Mouse (Mus musculus) brain, embryonic 14.5 days (tissue): ENCODE data around the gene St6galnac5. TPM values are rescaled to one million over a fixed set of nuclear protein-coding genes. Genes with fewer than 3 reads are reported as not detected.
A peak's percentile ranks its signal among the peaks of the same experiment; 100 is the strongest.

Experiments
- DNase-seq: peaks from one replicate; pipeline ENCODE4 v3.0.0-alpha.2; 2011; ENCODE audit warnings: low read depth
- CTCF ChIP-seq: fragments of 200-500 bp; IDR thresholded peaks from 2 replicates; pipeline ENCODE4 v1.5.1; 2012; ENCODE audit warnings: inconsistent platforms, mild to moderate bottlenecking, moderate library complexity, borderline replicate concordance; ENCODE audit not compliant: insufficient read depth, insufficient read length; ENCODE audit errors: extremely low read depth
- POLR2A ChIP-seq: fragments of 200-500 bp; IDR thresholded peaks from 2 replicates; pipeline ENCODE4 v1.6.1; 2012; ENCODE audit warnings: mild to moderate bottlenecking, inconsistent platforms, borderline replicate concordance; ENCODE audit not compliant: poor library complexity, insufficient read depth, insufficient read length, severe bottlenecking; ENCODE audit errors: extremely low read depth
- polyA plus RNA-seq: library from polyadenylated mRNA; depleted of rRNA; stranded (reverse); fragments of >200 nt; gene quantifications from 2 replicates; pipeline ENCODE4 v1.2.3, GENCODE M21; 2012

St6galnac5 gene
- polyA plus RNA-seq, 1 experiment = 24.4 TPM

GRCm38 (mm10) chr3:152948556-152948955, 33.5 kb downstream of the St6galnac5 start:
- TF ChIP-seq POLR2A = no peak
- TF ChIP-seq CTCF = no peak
- DNase-seq = no peak

- no peak for TF ChIP-seq POLR2A
- no peak for TF ChIP-seq CTCF
- DNase-seq = peak; percentile 58
Observed at GRCm38 (mm10) chr3:152947031-152947640, 34.9 kb downstream of the St6galnac5 start.

GRCm38 (mm10) chr3:152944766-152945165, 37.3 kb downstream of the St6galnac5 start:
- peak; percentile 57 for DNase-seq
- TF ChIP-seq POLR2A (no peak), CTCF (no peak)

GRCm38 (mm10) chr3:152942985-152943384, 39.1 kb downstream of the St6galnac5 start:
- TF ChIP-seq POLR2A (no peak), CTCF (no peak)
- DNase-seq = no peak

GRCm38 (mm10) chr3:152941671-152942070, 40.4 kb downstream of the St6galnac5 start:
- DNase-seq = no peak

GRCm38 (mm10) chr3:152936313-152936712, 45.7 kb downstream of the St6galnac5 start:
- TF ChIP-seq CTCF = no peak
- TF ChIP-seq POLR2A = no peak

More at GRCm38 (mm10) chr3:152941671-152942070, 40.4 kb downstream of the St6galnac5 start:
- no peak for TF ChIP-seq POLR2A
- TF ChIP-seq CTCF = no peak

GRCm38 (mm10) chr3:152933737-152934136, 48.3 kb downstream of the St6galnac5 start:
- no peak for DNase-seq
- no peak for TF ChIP-seq CTCF
- TF ChIP-seq POLR2A = no peak

More at GRCm38 (mm10) chr3:152936313-152936712, 45.7 kb downstream of the St6galnac5 start:
- no peak for DNase-seq

- no peak for TF ChIP-seq CTCF
- TF ChIP-seq POLR2A = no peak
- DNase-seq = no peak
Observed at GRCm38 (mm10) chr3:152932544-152932943, 49.5 kb downstream of the St6galnac5 start.

GRCm38 (mm10) chr3:152932096-152932495, 50.0 kb downstream of the St6galnac5 start:
- TF ChIP-seq POLR2A (no peak), CTCF (no peak)
- DNase-seq = no peak

- DNase-seq = no peak
- no peak for TF ChIP-seq POLR2A
- no peak for TF ChIP-seq CTCF
Observed at GRCm38 (mm10) chr3:152931354-152931753, 50.7 kb downstream of the St6galnac5 start.

GRCm38 (mm10) chr3:152929788-152930281, 52.2 kb downstream of the St6galnac5 start:
- no peak for DNase-seq
- TF ChIP-seq CTCF (no peak), POLR2A (no peak)

GRCm38 (mm10) chr3:152929256-152929787, 52.7 kb downstream of the St6galnac5 start:
- no peak for DNase-seq
- no peak for TF ChIP-seq POLR2A
- TF ChIP-seq CTCF = no peak

GRCm38 (mm10) chr3:152928287-152928975, 53.6 kb downstream of the St6galnac5 start:
- TF ChIP-seq CTCF = no peak
- TF ChIP-seq POLR2A = no peak
- DNase-seq = peak; percentile 75
